Mouse (Mus musculus) adrenal gland, adult 18-20 months (tissue): Measurements from ENCODE around the gene Tbl1x. TPM values are rescaled to one million over a fixed set of nuclear protein-coding genes. Genes with fewer than 3 reads are reported as not detected.
"Not testable (repeated sequence)": the region's sequence is repeated elsewhere in the genome, so short reads cannot be mapped to it uniquely, and the experiment has no call there.

Experiments
- DNase-seq, 2 experiments: peaks; one replicate each; pipeline ENCODE4 v3.0.0; 2021 to 2022; ENCODE audit warnings: low spot score in 2 of 2
- total RNA-seq, 2 experiments: library from RNA; stranded (reverse); gene quantifications; 1 replicate in 1 of 2; 2 replicates in 1 of 2; pipeline ENCODE4 v1.2.3; 2021

The Tbl1x gene
- total RNA-seq, 2 experiments from 2014 or later, result 65.5 to 77.7 TPM

GRCm38 (mm10) chrX:77539770-77540169 is 29.0 kb downstream of the Tbl1x start:
- DNase-seq, result not testable (repeated sequence)

DNA sequence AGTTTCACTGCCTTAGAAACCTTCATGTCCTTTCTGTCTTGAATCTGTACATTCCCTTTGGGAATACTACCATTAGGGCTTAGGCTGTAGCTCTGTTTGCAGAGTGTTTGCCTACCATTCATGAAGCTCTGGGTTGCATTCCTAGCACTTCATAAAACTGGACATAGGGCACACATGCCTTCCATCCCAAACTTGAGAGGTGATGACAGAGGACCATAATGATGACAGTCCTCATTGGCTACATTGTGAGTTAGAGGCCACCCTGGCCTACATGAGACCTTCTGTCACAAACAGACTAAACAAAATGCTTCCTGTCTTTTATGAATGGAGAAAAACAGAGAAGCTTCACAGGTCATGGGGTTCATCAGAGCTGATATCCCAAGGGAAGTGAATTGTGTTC is 33.2 kb downstream of the Tbl1x start:
- no peak for DNase-seq

GRCm38 (mm10) chrX:77544550-77544949 is 33.7 kb downstream of the Tbl1x start:
- no peak for DNase-seq

DNA sequence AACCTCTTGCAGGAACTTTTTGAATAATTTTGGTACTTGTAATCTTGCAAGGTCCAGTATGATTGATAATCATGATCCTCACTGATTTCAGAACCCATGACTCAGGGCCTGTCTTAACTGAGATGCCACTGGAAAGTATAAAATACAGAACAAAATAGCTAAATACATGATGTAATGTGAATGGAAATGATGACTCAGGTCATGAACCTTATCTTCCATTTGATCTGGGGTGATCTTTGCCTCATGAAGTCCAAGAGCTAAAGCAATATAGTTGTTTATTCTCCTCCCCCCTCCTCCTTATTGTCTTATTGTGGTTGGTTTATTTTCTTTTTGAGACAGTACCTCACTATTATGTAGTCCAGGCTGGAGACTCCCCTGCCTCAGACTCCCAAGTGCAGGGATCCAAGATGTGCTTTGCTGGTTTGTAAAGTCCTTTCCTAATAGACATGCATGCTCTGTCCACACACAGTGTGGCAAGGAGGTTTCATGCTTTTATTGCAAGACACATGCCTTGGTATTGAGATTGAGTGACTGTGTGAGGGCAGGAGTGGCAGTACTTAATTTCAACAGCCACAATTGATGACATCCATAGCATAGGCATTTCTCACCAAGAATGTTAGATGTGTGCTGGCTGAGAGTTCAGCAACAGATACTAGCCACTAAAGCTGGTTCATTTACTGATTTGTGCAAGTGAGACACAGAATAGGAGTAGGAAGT is 34.7 kb downstream of the Tbl1x start:
- DNase-seq, result no peak

DNA sequence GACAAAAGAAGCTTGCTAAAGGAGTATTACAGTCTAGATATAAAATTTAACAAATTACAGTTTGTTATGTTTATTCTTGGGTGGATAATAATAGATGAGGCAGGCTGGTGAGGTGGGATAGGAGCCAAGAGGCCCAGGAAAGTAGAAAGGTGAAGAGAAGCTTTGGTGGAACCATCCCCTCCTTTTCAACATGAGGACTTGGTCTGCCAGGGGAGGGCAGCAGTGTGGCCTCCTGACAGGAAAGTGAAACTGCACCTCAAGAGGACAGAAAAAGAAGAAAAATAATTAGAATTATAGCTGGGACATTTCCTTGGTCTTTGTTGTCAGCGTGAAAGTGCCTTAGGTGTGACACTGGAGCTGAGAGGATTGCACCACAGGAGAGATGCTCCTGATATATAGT is 35.6 kb downstream of the Tbl1x start:
- no peak for DNase-seq

DNA sequence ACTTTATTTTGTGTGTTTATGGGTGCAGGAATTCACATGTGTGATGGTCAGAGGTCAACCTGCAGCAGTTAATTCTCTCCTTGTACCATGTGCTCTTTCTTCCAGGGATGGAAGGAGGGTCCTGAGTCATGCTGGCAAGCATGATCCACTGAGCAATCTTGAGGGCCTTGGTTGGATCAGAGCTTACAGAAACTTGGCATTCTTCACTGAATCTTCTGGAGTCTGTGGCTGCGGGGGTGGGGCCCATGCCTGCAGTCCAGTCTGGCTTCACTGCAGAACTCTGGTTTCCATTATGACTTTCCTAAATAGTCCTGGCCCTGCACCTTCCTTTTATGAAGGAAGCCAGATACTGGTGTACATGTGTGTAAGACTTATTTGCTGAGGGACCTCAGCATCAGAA is 38.1 kb downstream of the Tbl1x start:
- DNase-seq, result no peak

DNA sequence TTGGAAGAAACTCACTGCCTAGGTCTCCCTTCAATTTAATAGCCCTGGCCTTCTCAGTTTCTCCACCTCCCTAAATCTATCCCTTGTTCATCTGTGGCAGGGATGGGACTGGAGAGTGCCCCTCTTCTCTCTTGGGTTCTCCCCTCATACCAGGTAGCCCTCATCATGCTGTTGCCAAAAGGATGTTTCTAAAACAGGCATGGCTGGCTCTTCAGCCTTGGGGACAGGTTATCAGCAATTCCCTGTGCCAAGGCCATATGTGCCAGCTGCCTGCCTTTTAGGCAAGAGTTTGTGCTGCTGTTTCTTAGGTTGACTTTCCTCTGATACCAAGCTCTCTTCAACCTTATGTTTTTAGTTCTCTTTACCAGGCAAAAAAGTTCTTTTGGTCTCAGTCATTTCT is 39.6 kb downstream of the Tbl1x start:
- no peak for DNase-seq

- no peak for DNase-seq
Observed at GRCm38 (mm10) chrX:77551306-77551705, 40.5 kb downstream of the Tbl1x start.

DNA sequence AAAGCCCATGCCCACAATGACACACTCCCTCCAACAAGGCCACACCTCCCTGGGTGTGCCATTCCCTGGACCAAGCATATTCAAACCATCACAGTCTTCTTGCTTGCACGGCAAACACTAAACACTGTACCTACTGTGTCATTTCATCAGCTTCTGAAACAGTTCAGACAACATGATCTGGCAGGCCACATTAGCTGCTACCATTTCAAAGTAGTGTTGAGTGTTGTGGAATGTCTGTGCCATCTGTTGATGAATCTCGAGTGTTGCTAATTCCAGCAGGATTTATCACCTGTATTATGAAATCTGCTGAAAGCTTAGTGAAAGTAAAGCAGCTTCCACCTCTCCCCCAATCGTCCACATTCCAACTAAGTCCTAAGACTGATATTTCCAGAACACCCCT is 41.3 kb downstream of the Tbl1x start:
- DNase-seq, result no peak

GRCm38 (mm10) chrX:77555985-77556384 is 45.2 kb downstream of the Tbl1x start:
- DNase-seq, result no peak

GRCm38 (mm10) chrX:77559199-77559881 is 48.5 kb downstream of the Tbl1x start:
- DNase-seq, result no peak

DNA sequence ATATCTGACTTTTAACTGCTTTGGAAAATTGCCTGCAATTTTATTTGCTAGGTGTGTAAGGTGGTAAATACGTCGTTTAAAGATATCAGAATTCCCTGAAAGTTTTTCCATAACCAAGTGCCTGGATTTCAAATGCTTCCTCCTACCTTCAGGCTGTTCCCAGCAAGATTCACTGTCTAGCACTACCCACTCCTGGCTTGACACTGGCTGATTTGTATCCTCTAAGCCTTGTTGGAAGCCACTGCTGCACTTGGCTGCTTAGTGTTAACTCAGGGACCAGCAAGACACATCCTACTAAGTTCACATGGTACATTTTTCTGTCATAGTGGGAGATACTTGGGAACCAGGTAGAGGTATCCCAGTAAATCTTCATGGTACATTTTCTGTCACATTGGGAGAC is 52.8 kb downstream of the Tbl1x start:
- no peak for DNase-seq

- DNase-seq, result no peak
Observed at GRCm38 (mm10) chrX:77566739-77567138, 55.9 kb downstream of the Tbl1x start.

DNA sequence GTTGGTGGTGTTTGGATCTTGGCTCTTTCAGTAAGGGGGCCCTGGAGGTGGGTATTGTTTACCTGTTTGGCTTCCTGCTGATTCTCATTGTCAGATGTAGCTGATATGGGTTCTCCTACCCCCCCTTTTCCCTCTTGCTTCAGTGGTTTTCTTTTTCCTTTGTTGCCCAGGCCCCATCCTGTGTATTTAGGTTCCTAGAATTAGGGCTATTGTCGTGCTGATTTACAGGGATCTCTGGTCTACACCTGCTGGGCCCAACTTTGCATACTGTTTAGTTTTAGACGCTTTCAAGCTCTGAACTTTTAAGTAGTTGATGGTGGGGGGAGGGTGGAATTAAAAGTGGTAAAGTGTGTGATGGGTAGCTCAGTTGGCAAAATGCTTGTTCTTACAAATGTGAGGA is 57.2 kb downstream of the Tbl1x start:
- no peak for DNase-seq

DNA sequence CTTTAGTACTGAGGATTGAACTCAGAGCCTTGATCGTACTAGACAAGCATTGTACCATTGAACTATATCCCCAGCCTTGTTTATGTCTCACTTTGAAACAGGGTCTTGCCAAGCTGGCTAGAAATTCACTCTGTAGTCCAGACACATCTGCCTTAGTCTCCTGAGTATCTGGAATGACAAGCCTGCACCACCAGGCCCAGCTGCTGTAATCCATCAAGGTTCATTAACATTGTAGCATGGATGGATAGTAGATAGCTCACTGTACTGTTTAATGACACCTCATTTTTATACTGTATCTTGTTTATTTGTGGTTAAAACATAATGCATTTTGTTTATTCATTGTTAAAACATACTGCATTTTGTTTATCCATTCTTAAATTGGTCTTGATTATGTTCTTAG is 62.9 kb downstream of the Tbl1x start:
- DNase-seq, result no peak

GRCm38 (mm10) chrX:77577108-77577507 is 66.3 kb downstream of the Tbl1x start:
- no peak for DNase-seq

- no peak for DNase-seq
Observed at GRCm38 (mm10) chrX:77578172-77578571, 67.4 kb downstream of the Tbl1x start.

- DNase-seq, result no peak
Observed at GRCm38 (mm10) chrX:77579964-77580363, 69.2 kb downstream of the Tbl1x start.

DNA sequence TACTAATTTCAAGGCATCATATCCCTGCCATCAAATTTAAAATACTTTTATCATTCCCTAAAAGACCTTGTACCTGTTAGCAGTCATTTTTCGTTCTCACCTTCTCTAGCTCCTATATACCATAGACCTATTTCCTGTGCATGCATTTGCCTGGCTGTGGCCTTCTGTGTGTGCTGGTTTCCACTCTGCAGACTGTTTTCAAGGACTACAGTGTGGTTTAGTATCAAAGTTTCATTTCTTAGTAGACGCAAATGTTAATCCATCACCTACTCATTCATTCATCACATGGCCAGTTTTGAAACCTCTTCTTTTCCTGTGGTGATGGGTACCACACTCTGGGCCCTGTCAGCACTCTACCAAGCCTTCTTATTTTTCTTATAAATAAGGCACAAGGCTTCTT is 75.2 kb downstream of the Tbl1x start:
- no peak for DNase-seq

DNA sequence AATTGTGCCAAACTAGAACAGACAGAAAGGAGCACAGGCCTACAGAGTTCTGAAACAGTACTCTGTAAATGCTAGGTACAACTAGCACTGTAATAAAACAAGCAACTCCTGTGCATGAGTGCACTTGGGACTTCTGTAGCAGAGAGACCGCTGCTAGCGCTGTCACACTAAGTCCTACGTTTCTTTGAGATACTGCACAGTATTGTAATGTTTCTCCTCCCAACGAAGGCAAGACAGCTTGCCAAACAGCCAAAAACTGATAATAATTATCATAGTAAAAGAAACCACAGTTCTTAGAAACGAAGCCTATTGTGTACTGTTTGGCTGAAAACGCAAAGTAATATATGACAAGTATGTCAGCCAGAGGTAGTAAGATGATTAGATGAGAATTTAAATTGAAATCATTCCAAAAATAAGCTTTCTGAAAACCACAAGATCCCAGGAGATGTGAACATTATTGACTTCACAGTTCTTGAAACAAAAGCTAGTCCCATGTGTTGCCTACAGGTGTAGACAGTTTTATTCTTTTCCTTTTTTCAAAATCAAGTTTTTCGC is 83.9 kb downstream of the Tbl1x start:
- DNase-seq, result no peak

DNA sequence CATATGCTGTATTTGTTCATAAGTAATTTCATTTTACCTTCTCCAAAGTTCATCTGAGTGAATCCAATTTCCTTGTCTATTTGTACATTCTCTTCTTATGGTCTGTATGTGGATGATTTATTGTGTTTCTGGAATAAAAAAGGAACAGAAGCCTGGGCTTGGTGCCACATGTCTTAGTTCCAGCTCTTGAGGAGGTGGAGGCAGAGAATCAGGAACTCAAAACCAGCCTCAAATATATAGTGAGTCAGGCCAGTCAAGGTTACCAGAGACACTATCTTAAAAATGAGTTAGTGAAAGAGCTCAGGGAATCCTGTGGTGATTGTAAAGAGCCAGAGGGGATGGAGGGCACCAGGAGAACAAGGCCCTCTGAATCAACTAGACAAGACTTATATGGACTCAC is 86.9 kb downstream of the Tbl1x start:
- DNase-seq, result no peak

DNA sequence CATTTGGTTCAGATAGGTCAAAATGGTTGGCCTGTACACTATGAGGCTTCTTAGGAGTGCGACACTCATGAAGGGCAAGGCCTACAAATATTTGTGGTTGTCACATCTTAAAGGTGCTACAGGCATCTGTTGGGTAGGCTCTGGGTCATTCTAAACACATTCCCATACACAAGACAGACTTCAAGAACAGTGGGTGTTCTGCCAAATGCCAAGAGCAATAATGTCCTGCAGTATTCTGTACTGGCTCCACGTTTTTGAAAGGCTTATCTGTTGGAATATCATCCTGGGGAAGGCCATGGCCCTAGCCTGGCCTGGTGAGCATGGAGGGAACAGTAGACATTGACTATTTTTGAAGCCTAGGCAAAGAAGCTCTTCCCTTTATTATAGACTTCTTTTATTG is 87.9 kb downstream of the Tbl1x start:
- no peak for DNase-seq
